Mouse (Mus musculus): ENCODE data around the gene Dut.

DNA sequence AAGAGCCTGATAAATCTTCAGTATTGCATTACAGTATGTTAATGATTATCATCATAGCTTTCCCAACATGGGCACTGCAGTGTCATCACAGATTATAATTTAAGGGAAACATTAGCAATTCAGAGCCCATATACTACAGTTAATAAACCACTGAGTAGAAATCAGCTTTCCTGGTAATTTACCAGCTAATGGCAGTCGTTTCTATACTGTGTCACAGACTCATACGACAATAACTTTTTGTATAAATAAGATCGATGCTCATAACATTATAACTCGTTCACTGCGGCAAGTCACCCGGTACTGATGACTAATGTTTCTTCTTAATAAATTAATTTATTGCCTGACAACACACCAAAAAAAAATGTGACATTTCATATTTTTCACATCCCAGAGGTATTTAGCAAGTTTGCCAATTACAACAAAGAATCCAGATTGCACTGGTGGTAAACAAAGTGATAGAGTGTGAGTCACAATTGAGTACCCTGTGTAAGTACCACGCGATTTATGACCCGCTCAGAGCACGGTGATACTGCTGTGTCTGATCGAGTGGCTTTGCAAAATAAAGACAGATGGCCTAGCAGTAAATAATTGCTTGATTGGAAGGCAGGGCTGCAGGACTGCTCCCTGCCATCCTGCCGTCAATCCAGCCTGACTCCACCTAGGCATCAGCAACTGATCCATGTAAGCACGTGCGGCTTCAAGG lies 37.9 kb upstream of the Dut start:
- no peak for TF ChIP-seq CTCF (IDR thresholded peaks at IDR 0.05)
- no peak for TF ChIP-seq EP300 (IDR thresholded peaks at IDR 0.05)
